Mouse (Mus musculus): ENCODE results near the gene Trim47.

DNA sequence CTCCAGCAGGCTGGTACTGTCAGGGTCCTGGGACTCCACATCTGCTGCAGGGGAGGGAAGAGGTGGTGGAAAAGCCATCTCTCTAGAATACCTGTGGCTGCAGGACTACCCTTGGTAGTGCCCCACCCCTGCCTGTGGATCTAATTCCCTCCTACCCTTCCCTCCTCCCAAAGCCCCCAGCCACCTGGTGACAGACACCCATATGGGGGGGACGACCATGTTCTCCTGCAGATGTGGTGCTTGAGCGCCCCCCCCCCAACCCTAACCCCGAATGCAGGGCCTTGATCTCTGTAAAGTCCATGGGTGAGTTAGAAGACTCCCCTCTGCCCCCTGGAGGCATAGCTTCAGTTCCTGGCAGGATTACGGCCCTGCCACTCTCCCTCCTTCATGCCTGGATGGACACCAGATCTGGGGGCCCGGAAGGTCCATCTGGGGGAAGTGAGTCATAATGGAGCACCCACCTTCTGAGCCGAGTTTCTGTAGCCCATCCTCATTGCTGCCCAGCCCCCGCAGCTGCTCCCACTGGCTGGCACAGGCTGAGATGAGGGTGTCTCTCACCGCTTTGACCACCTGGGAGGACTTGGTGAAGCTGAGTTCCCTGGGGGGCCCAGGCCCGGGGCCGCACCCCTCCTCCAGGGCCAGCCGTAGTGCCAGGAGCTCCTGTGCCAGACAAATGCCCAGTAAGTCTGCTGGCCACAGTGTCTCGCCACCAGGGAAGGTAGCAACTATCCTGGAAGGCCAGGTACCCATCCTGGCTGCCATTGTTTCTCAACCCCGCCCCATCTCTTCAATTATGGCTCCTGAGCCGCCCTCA, 19.8 kb downstream of the Trim47 start:
- TF ChIP-seq CTCF (IDR thresholded peaks at IDR 0.05; ENCODE audit: borderline replicate concordance, control insufficient read depth, extremely low read depth, insufficient read depth, low read length, poor library complexity) (no peak), POLR2A (IDR thresholded peaks at IDR 0.05; ENCODE audit: control insufficient read depth, extremely low read depth, insufficient read depth, low read length, poor library complexity) (no peak)

Measured in thymus, adult 2 months (tissue).